Mouse (Mus musculus) bone marrow, adult 2 months (tissue): Measurements from ENCODE around the gene Hltf.

ENCODE experiments used
- CTCF ChIP-seq: fragments of 200-500 bp; IDR thresholded peaks from 2 replicates; pipeline ENCODE4 v1.5.1; 2011; ENCODE audit warnings: low read length, control low read depth; ENCODE audit not compliant: control insufficient read depth, insufficient read depth
- POLR2A ChIP-seq: fragments of 200-500 bp; IDR thresholded peaks from 2 replicates; pipeline ENCODE4 v1.6.1; 2011; ENCODE audit warnings: low read depth, mild to moderate bottlenecking, control low read depth, low read length, borderline replicate concordance; ENCODE audit not compliant: control insufficient read depth

GRCm38 (mm10) chr3:20108881-20109280 is 51.3 kb downstream of the Hltf start:
- TF ChIP-seq POLR2A (no peak), CTCF (no peak)
